Mouse (Mus musculus) Muller cell, postnatal 12 days (primary cell): Measurements from ENCODE around the gene Mafk.

Experiments
- DNase-seq: peaks from one replicate; pipeline ENCODE4 v3.0.0-alpha.2; 2015; ENCODE audit errors: inconsistent ontology term

Gene Mafk

DNA sequence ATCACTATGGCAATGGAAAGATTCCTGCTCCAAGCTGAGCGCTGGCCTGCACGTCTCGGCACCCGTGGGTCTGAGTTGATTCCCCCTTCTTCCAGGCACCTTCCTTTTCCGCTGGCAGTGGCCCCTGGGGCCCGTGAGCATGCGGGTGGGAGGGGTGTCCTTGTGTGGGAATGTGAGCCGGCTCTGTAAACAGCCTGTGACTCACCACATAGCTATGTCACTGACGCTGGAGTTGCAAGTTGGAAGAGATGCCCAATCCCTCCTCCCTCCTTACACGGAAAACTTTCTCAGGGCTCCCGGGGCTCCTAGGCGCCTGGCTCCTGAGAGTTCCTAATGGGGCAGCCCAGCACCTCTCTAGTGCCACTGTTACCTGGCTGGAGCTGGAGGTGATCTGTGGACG lies 5.6 kb downstream of the Mafk start:
- peak; percentile 98 for DNase-seq

DNA sequence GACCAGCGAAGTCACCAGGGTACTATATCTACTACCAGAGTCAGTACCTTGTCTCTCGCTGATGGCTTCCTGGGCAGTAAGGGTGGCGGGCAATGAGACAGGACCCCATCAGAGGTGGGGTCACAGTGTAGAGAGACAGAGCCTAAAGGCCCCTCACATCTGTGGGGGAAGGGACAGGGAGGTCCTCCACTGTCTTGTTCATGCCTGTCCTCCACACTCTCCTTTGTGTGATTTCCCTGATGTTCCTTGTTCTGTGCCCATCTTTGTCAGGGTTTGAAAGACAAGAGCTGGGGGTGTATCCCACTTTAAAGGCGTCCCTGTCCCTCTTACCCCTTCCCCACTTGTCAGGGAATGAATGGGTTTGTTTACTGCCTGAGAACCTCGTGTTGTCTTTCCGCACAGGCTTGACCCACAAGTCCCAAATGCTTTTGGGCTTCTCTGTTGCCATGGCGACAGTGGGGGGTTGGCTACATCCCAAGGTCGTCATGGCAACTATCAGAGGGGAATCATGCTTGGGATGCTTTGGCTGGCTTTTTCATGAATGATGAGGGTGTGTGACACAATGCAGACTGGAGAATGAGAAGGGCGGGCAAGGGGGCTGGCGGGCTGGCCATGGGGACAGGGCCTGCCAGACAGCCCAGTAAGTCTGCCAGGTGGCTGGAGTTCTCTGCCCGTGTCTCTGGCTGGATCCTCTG lies 6.3 kb downstream of the Mafk start:
- DNase-seq = peak; percentile 99

DNA sequence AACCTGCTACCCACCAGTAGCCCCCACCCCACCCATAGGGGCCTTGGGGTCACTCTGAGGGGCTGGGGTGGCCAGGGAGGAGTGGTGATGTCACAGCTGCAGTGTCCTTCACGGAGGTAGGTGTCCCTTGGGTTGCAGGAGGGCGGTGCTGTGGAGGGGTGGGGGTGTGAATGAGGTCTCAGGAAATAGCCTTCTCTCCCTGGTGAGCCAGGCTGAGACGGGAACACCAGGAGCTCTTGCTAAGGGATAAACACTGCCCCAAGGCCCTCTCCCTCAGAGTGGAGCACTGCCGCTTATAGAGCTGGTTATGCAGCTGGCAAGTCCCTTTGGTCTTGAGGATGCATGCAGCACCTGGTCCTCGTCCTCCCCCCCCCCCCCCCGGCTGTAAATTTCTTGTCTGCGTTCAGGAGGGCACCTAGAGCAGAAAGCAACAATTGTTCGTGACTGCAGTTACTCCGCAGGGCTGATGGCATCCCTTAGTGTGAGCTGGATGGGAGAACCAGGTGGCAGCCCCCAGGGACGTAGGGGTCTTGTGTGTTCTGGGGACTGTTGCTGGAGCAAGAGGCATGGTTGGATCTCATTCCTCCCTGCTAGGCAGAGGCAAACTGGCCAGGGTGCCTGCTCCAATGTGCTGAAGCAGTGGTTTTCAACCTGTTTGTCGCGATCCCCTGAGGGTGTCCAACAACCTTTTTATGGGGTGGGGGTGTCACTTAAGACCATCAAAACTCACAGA lies 7.0 kb downstream of the Mafk start:
- DNase-seq = no peak

DNA sequence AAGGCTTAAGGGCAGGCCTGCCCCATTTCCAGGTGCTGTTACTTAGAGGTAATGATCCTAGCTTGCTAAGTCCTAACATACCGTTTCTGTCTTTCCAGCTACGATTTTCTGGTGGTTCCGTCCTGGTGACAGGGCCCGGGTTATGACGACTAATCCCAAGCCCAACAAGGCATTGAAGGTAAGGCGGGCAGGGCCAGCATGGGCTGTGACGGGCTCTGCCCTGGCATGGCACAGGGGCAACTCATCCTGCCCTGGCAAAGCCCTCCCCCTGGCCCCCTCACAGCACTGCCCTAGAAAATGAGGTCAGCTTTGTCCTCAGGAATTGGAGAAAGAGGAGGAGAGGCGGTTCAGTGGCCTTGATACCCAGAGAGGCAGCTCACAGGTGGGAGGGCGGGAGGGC lies 7.7 kb downstream of the Mafk start:
- DNase-seq = no peak

DNA sequence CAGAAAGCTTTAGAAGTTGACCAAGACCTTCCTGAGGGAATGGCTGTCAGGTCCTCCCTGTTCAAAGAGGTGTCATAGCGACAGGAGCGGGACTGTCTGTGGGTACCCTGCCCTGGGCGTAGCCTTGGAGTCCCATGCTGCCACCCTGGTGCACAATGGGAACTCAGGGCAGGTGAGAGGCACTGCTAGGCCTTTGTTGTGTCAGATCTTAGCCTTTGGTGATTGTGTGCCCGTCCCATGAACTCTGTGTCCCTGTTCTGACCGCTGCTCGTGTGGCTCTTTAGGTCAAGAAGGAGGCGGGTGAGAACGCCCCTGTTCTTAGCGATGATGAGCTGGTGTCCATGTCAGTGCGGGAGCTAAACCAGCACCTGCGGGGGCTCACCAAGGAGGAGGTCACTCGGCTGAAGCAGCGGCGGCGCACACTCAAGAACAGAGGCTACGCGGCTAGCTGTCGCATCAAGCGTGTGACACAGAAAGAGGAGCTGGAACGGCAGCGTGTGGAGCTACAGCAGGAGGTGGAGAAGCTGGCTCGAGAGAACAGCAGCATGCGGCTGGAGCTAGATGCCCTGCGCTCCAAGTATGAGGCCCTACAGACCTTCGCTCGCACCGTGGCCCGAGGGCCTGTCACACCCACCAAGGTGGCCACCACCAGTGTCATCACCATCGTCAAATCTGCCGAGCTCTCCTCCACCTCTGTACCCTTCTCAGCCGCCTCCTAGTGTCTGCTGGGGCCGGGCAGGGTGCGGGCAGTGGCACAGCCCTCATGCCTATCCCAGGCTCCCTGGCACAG lies 8.7 kb downstream of the Mafk start:
- DNase-seq = no peak

DNA sequence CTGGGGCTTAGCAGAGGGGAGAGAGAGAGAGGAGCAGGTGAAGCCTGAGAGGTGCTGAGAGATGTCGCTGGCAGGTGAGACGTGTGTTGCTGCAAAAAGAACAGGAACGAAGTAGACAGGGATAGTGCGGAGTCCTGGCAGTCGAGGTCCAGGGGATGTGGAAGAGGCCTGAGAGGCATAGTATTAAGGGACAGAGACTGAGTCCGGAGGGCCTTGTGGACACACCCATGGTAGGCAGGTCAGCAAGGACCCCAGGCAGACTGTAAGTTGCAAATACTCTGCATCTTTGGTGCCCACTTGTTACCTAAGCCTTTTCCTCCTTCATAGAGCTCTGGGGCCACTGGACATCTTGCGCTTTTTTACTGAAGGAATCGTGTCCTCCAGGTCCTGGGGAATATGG lies 9.9 kb downstream of the Mafk start:
- DNase-seq = no peak

DNA sequence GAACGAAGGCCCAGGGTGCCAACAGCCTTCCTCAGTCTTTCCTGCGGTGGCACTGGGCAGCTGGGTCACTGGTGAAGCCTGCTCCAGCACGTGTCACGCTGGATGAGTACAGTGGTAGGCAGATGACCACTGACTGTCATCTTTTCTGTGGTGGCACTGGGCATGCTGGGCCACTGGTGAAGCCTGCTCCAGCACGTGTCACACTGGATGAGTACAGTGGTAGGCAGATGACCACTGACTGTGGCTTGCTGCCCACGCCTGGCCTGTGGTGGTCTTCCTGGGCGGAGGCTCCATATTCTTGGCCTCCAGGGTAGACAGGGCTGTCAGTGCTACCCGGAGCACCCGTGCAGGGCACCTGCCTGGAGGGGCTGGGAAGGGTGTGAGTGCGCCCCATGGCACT lies 10.6 kb downstream of the Mafk start:
- DNase-seq = no peak

DNA sequence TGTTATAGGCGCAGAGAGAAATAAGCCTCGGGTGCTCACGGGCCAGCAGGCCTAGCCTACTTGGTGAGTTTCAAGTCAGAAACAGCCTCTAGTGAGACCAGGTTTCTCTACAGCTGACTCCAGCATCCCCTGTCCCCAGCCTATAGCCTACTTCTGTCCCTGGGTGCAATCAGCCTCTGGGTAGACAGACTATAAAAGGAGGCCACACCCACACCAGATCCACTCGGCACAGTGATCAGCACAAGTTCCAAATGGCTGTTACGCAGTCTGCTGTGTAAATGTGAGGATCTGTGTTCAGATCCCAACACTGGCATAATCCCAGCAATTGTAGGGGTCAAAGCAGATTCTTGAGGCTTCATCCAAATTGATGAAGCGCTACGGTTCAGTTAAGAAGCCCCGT lies 11.9 kb downstream of the Mafk start:
- no peak for DNase-seq

DNA sequence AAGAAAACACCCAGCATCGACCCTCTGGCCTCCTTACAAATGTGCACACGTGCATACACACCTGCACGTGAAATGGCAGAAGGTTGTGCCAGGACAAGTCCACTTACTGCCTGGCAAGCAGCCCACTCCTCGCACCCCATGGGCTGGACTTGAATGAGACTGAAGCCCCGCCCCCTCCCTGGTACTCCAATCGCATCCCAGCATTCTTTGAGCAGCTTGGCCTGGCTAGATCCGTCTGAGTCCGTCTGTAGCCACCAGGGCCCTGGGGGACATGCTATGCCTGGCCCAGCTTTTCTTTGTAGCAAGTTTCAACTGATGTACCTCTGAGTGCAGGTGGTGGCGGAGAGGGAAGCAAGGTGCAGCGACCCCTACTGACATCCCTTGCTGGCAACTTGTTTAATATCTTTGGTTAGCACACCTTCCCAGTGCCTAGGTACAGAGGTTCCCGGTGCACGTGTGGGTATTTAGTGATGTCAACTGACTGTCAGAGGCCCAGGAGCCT lies 12.3 kb downstream of the Mafk start:
- peak; percentile 86 for DNase-seq

DNA sequence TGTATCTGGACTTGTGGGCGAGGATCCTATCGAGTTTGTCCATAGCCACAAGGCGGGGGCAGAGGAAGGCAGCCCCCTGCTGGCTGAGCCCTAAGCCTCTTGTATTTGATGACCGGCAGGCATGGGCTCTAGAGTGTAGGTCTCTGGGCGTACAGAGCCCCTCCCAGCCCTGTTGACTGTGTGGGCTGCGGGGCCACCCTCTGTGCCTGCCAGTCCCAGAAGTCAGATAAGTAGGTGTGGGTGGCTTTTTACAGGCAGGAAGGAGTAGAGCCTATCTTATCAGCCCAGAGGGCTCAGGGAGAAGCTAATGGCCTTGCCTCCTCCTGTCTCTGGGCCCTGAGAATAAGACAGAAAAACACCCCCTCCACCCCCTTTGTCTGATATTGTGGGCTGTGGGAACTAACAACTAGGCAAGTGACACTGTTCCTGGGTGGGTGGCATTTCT lies 12.8 kb downstream of the Mafk start:
- no peak for DNase-seq

DNA sequence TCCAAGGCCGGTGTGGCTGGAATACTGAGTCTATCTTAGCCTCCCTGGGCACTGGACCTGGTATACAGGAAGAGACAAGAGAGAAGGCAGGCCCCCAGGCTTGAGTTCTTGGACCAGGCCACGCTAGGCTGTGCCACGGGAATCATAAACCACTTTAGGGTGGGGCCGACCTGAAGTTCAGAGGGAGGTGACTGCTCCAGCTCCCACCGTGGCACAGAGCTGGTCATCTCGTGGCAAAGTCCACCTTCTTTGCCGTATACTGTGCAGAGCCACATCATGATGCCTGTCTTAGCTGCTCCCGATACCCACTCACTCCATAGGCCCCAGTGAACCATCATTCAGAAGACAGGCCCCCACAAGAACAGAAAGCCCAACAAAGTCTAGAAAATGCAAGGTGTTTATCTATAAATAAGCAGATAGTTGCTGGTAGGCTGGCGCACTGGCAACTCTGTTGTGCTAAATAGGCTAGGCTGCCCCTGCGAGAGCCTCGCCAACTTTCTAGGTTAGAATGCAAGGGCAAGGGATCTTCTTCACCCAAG lies 13.3 kb downstream of the Mafk start:
- DNase-seq = no peak

DNA sequence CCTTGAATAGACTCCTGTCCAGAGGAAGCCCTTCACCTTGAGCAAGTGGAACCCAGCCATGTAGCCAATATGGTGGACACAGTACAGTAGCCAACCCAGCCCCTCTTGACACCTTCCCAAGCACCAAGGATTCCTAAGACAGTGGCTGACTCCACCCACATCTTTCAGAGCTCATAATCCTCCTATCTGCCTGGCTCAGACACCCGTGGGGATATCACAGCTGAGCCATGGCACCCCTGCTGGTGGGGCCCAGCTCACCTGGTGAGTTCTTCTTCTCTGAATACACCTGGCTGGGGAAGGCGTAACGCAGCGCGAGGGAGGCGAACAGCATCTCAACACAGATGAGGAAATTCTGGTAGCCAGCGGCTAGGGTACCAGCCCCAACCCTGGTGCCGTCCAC lies 14.6 kb downstream of the Mafk start:
- no peak for DNase-seq

DNA sequence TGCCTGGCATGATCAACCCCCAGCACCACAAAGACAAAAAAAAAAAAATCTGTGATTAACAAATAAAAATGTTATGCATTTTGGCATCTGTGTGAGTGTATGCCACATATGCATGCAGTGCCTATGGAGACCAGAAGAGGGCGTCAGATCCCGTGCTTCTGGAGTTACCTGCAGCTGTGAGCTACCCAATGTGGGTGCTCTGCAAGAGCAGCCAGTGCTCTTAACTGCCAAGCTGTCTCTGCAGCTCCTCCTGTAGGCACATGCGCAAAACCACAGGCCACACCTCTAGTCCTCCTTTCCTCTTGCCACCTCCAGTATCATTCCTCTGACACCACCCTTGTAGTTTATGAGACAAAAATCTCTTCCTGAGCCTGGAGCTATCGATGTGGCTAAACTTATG lies 18.1 kb downstream of the Mafk start:
- DNase-seq = no peak

DNA sequence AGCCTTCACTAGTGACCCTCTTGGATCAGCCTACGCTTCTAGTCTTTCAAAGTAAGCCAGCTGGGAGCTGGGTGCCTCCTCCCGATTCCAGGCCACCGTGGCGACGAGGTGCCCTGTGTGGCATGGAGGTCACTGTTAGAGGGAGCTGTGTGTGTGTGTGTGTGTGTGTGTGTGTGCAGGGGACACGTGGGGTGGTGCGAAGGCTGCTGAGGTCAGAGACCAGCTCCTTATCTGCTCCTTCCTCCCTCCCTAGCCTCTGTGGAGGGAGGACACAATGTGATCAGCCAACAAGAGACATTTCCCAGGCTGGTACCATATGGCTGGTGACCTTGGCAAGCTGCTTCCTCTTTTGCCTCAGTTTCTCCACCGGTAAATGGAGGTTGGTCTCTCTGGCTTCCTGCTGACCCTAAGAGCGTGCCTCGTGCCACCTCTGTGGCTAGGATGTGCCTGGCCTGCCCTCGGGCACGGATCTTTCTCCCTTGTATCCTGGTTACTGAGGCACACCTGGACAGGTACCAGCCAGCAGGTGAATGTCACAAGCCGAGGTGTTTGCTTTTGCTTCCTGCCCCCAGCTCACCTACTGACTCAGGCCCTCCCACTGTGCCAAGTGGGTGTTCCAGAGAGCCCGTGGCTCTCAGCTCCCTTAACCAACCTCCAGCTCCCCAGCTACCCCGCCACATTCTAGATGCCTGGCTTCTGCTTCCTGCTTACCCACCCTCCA lies 20.5 kb downstream of the Mafk start:
- no peak for DNase-seq

DNA sequence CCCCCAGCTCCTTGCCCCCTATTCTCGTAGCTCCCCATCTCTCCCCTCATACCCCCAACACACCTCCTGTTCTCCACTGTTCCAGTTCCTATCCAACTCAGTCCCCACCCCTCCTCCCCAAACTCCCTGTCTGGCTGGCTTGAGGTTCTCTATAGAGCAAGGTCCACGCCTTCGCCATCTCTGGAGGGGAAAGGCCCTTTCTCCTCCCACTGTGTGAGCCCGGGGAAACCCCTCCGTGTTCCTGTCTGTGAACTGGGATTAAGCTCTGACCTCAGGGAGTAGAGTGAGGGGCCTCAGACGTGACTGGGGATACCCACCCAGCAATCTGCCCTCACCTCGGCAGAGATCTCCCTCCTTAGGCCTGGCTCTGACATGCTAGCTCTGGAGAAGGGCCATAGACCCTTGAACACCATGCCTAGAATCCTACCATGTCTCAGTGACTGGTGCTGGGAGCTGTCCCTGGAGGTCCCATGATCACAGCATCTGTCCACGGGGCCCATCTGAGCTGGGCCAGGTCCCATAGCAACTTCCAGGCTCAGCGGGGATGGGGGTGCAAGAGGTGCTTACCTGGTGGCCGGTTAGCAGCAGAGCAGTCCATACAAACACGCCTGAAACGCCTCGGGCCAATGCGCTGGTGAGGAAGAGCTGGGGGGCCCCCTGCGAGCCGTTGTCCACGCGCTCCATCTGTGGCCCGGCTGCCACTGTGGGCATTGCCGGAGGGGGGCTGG lies 21.2 kb downstream of the Mafk start:
- DNase-seq = no peak

DNA sequence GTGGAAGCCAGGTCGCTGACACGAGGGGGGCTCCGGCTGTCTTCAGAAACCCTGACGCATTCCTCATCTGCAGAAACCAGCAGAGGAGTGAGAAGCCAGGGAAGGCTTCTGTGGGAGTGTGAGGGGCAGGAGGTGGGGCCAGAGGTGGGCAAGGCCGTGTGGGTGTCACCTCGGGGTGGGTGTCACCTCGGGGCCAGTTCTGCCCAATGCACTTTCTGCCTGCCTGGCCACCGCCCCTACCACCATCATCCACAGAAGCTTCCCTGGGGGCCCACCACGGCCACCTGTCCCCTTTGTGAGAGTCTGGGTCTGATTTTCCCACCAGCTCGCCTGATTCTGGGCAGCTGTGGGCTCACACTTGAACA lies 21.8 kb downstream of the Mafk start:
- no peak for DNase-seq

DNA sequence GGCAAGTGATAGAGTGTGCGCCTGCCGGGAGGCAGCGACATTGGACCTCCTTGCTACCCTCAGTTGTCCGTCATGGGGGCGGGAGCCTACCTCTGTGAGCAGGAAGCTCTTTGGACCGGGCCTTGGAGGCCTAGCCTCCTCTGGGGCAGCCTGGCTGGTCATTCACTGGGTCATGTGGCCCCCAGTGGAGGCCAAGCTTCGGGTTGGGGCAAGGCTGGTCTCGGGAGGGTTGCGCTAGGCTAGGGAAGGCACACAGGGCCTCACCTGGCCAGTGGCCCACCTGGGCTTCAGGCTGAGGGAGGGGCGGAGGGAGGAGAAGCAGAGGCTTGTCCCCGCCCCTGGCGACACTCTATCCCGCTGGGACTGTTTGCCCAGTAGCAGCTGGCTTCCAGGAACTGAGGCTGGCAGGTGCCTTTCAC lies 22.7 kb downstream of the Mafk start:
- no peak for DNase-seq

DNA sequence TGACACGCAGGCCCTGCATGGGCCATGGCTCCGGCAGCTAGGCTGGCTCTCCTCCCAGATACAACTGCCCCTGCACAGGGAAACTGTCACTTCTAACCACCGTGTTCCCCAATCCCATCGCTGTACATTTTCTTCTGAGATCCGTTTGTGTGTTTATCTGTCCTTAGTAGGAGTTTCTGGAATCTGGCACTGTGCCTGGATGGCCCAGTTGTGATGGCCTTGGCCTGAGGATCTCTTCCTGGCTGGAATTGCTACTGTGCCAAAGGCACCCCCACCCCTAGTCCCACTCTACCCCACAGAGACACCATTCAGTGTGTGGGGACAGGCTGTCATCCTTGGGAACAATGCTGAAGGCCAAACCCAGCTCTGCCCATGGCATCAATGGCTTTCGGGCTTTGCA lies 24.7 kb downstream of the Mafk start:
- DNase-seq = no peak

DNA sequence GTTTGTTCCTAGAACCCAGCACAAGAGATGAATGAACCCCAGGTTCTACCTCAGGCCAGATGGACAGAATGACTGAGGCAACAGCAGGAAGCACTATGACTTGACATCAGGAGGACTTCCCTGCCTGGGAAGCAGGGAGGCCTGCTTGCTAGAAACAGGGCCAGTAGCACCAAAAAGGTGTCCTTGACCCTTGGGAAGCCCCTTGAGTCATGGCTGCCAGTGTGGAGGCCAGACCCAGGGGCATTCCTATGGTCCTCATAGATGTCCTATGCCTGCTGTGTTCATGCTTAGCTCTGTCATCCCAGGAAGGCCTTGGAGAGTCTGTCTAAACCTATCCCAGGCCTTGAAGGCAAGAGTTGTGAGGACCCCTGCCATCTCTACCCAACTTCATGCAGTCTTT lies 25.1 kb downstream of the Mafk start:
- DNase-seq = no peak

DNA sequence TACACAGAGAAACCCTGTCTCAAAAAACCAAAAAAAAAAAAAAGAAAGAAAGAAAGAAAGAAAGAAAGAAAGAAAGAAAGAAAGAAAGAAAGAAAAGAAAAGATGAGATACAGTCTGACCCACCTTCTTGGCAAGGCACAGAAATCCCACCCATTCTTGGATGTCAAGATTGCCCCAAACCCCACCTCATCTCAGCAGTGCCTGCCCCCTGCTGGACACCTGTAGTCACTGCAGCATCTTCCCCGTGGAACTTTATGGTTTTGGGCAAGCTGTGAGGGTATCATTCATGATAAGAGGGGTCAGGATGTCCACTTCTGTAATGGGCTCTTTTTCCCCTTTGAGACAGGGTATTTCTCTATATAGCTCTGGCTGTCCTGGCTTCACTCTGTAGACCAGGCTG lies 26.0 kb downstream of the Mafk start:
- no peak for DNase-seq

DNA sequence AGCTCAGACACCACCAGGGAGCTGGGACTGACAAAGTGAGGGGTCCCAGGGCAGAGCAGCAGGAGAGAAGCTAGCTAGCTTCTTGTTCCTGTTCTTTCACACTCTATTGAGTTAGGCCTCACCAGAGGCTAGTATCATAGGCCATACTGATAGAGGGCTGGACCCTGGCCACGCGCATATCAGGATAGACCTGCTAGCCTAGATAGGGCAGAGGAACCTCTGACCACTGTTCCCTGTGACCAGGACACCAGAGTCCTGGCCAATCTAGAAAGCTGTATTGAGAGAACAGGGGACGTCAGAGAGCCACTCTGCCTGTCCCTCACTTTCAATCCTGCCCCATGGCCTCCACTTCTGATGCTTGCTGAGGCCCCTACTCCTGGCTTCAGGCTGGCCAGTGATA lies 26.7 kb downstream of the Mafk start:
- DNase-seq = no peak
